ENCODE assay signal across 8 mouse cellular contexts in the genomic region with DNA sequence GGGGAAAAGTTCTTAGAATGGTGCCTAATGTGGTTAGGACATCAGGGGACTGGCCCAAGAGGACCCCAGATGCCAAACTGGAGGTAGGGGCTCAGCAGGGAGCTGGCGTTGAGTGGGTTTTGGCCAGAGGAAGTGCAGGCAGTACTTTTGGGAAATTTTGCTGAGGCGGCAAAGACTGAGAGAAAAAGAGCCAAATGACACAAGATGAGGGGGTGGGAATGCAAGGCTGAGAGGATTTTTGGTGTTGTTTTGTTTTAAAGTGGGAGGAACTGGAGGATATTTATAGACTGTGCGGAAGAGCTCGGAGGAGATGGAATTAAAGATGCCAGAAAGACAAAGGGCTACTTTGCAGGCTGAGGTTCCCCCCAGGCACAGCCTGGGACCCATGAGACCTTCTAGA. TPM values are rescaled to one million over a fixed set of nuclear protein-coding genes. Genes with fewer than 3 reads are reported as not detected.
DNase-seq lines count a peak whose midpoint lies in the region; ATAC-seq and TF ChIP-seq lines count a peak whose summit lies in the region.

No protein-coding gene starts in this region.

- no peak overlapping the region for H3K9ac ChIP-seq in heart, embryonic 14.5 days (ENCODE audit: low read length)
- H3K9ac ChIP-seq in heart, embryonic 11.5 days (ENCODE audit: low read depth, low read length): no peak overlapping the region
- H3K9ac ChIP-seq in neural tube, embryonic 13.5 days: no peak overlapping the region
- H3K9ac ChIP-seq in neural tube, embryonic 15.5 days (replicated peaks): no peak overlapping the region
- H3K9ac ChIP-seq in kidney, postnatal 0 days (ENCODE audit: low read depth, low read length): no peak overlapping the region
- H3K9ac ChIP-seq in midbrain, embryonic 13.5 days (replicated peaks): no peak overlapping the region

- whole genome bisulfite sequencing in heart, embryonic 14.5 days: 65% methylated on average over 4 of the region's 4 CpGs
- 74% methylated on average over 4 of the region's 4 CpGs for WGBS in heart, embryonic 11.5 days (ENCODE audit: insufficient replicate concordance)
- WGBS in neural tube, embryonic 13.5 days: 76% methylated on average over 4 of the region's 4 CpGs
- 75% methylated on average over 4 of the region's 4 CpGs for WGBS in neural tube, embryonic 15.5 days
- 50% methylated on average over 4 of the region's 4 CpGs for WGBS in kidney, postnatal 0 days
- WGBS in midbrain, embryonic 13.5 days: 83% methylated on average over 4 of the region's 4 CpGs

- H3K27ac ChIP-seq in heart, embryonic 14.5 days (replicated peaks in 1 of 2; ENCODE audit: control insufficient read depth in 1 of 2, insufficient read depth in 1 of 2, low read depth in 2 of 2, low read length in 2 of 2): peak overlapping the region; percentile 35 to 37; a peak in 2 of 4 replicates
- H3K27ac ChIP-seq in heart, embryonic 11.5 days (ENCODE audit: low read depth, low read length): no peak overlapping the region
- H3K27ac ChIP-seq in neural tube, embryonic 13.5 days (replicated peaks): peak overlapping the region; percentile 18
- H3K27ac ChIP-seq in neural tube, embryonic 15.5 days (replicated peaks): no peak overlapping the region; the same call in 1 of the 2 replicates
- H3K27ac ChIP-seq in kidney, postnatal 0 days: peak overlapping the region; percentile 88
- H3K27ac ChIP-seq in midbrain, embryonic 13.5 days: no peak overlapping the region

- no peaks in the 10 kb centered on the region for H3K9me3 ChIP-seq in heart, embryonic 14.5 days (ENCODE audit: control insufficient read depth, low read length)
- no peaks in the 10 kb centered on the region for H3K9me3 ChIP-seq in heart, embryonic 11.5 days (replicated peaks; ENCODE audit: control insufficient read depth, low read length)
- no peaks in the 10 kb centered on the region for H3K9me3 ChIP-seq in neural tube, embryonic 13.5 days
- no peaks in the 10 kb centered on the region for H3K9me3 ChIP-seq in neural tube, embryonic 15.5 days (replicated peaks)
- H3K9me3 ChIP-seq in kidney, postnatal 0 days (replicated peaks; ENCODE audit: low read length): no peaks in the 10 kb centered on the region
- H3K9me3 ChIP-seq in midbrain, embryonic 13.5 days: no peaks in the 10 kb centered on the region

- H3K27me3 ChIP-seq in heart, embryonic 14.5 days (ENCODE audit: control insufficient read depth, insufficient read depth, low read length): no peaks in the 10 kb centered on the region
- no peaks in the 10 kb centered on the region for H3K27me3 ChIP-seq in heart, embryonic 11.5 days (ENCODE audit: control insufficient read depth, insufficient read depth, low read length)
- H3K27me3 ChIP-seq in neural tube, embryonic 13.5 days: no peaks in the 10 kb centered on the region
- H3K27me3 ChIP-seq in neural tube, embryonic 15.5 days (replicated peaks): no peaks in the 10 kb centered on the region
- H3K27me3 ChIP-seq in kidney, postnatal 0 days (ENCODE audit: insufficient read depth, low read length): no peaks in the 10 kb centered on the region
- no peaks in the 10 kb centered on the region for H3K27me3 ChIP-seq in midbrain, embryonic 13.5 days

- no peak for ATAC-seq in heart, embryonic 14.5 days (ENCODE audit: insufficient number of reproducible peaks, insufficient read depth, low FRiP score, low read depth)
- no peak for ATAC-seq in heart, embryonic 11.5 days (replicated peaks; ENCODE audit: insufficient number of reproducible peaks, low FRiP score, low TSS enrichment)
- no peak for ATAC-seq in neural tube, embryonic 13.5 days (ENCODE audit: low read depth)
- no peak for ATAC-seq in neural tube, embryonic 15.5 days (ENCODE audit: low FRiP score)
- ATAC-seq in kidney, postnatal 0 days (replicated peaks; ENCODE audit: low FRiP score, low read depth): no peak
- no peak for ATAC-seq in midbrain, embryonic 13.5 days

- peaks cover 0 to 11% of the 10 kb centered on the region in 2 experiments; a peak in 3 of 4 replicates for H3K4me1 ChIP-seq in heart, embryonic 14.5 days (ENCODE audit: control insufficient read depth in 2 of 2, insufficient read depth in 2 of 2, low read length in 2 of 2)
- no peaks in the 10 kb centered on the region for H3K4me1 ChIP-seq in heart, embryonic 11.5 days (ENCODE audit: control insufficient read depth, insufficient read depth, low read length)
- H3K4me1 ChIP-seq in neural tube, embryonic 13.5 days (replicated peaks): peaks cover 31% of the 10 kb centered on the region
- H3K4me1 ChIP-seq in neural tube, embryonic 15.5 days: peaks cover 12% of the 10 kb centered on the region
- H3K4me1 ChIP-seq in kidney, postnatal 0 days (replicated peaks; ENCODE audit: insufficient read depth, low read length): no peaks in the 10 kb centered on the region; the same call in 1 of the 2 replicates
- H3K4me1 ChIP-seq in midbrain, embryonic 13.5 days (replicated peaks): peaks cover 22% of the 10 kb centered on the region

- peak; percentile 90 for DNase-seq in kidney, postnatal 0 days (ENCODE audit: low spot score)
- DNase-seq in testis, postnatal 14 days (ENCODE audit: low spot score): peak; percentile 44
- DNase-seq in T-cell, adult 2 months (ENCODE audit: low spot score): no peak

- H3K4me2 ChIP-seq in heart, embryonic 14.5 days (ENCODE audit: low read length): no peak overlapping the region
- no peak overlapping the region for H3K4me2 ChIP-seq in heart, embryonic 11.5 days
- no peak overlapping the region for H3K4me2 ChIP-seq in neural tube, embryonic 13.5 days
- no peak overlapping the region for H3K4me2 ChIP-seq in neural tube, embryonic 15.5 days
- H3K4me2 ChIP-seq in kidney, postnatal 0 days (ENCODE audit: low read length): 0 out of 2 replicates have a peak overlapping the region, but pooled peaks have one; percentile 0
- no peak overlapping the region for H3K4me2 ChIP-seq in midbrain, embryonic 13.5 days (replicated peaks)

- TF ChIP-seq CTCF in kidney, postnatal 0 days (IDR thresholded peaks at IDR 0.05; ENCODE audit: low read depth): no peak

- peaks cover 28% of the 10 kb centered on the region for H3K36me3 ChIP-seq in heart, embryonic 14.5 days (ENCODE audit: control insufficient read depth, insufficient read depth, low read length)
- peaks cover 5% of the 10 kb centered on the region for H3K36me3 ChIP-seq in heart, embryonic 11.5 days (ENCODE audit: control insufficient read depth, insufficient read depth, low read length)
- peaks cover 34% of the 10 kb centered on the region for H3K36me3 ChIP-seq in neural tube, embryonic 13.5 days
- H3K36me3 ChIP-seq in neural tube, embryonic 15.5 days: peaks cover 31% of the 10 kb centered on the region
- peaks cover 25% of the 10 kb centered on the region for H3K36me3 ChIP-seq in kidney, postnatal 0 days (ENCODE audit: insufficient read depth, low read length)
- H3K36me3 ChIP-seq in midbrain, embryonic 13.5 days: peaks cover 34% of the 10 kb centered on the region

- no peak overlapping the region for H3K4me3 ChIP-seq in heart, embryonic 14.5 days (ENCODE audit: control insufficient read depth in 1 of 2, insufficient read depth in 1 of 2, low read depth in 1 of 2, low read length in 2 of 2)
- no peak overlapping the region for H3K4me3 ChIP-seq in heart, embryonic 11.5 days (ENCODE audit: low read depth, low read length)
- H3K4me3 ChIP-seq in neural tube, embryonic 13.5 days: no peak overlapping the region
- no peak overlapping the region for H3K4me3 ChIP-seq in neural tube, embryonic 15.5 days (replicated peaks)
- no peak overlapping the region for H3K4me3 ChIP-seq in kidney, postnatal 0 days (replicated peaks; ENCODE audit: low read depth, low read length)
- H3K4me3 ChIP-seq in midbrain, embryonic 13.5 days (replicated peaks): no peak overlapping the region

RNA-seq across cellular contexts. Expression of a gene that starts 1.4 kb away (rescaled TPM):
- polyA plus RNA-seq in heart, embryonic 14.5 days (2014; fragmentation: Nextera tagmentation; extraction: Ambion mirVana): 18.4 and 20.0 TPM in 2 replicates
- polyA plus RNA-seq in heart, embryonic 11.5 days (2014; fragmentation: Nextera tagmentation; extraction: Ambion mirVana): 28.8 and 31.2 TPM in 2 replicates
- 15.2 and 17.9 TPM in 2 replicates for polyA plus RNA-seq in neural tube, embryonic 13.5 days (2015; fragmentation: Nextera tagmentation; extraction: Ambion mirVana)
- polyA plus RNA-seq in neural tube, embryonic 15.5 days (2015; fragmentation: Nextera tagmentation; extraction: Ambion mirVana): 13.1 and 19.2 TPM in 2 replicates
- 22.3 and 25.7 TPM in 2 replicates for polyA plus RNA-seq in kidney, postnatal 0 days (2015; fragmentation: Nextera tagmentation; extraction: Ambion mirVana)
- polyA plus RNA-seq in midbrain, embryonic 13.5 days (2015; fragmentation: Nextera tagmentation; extraction: Ambion mirVana): 21.9 and 24.5 TPM in 2 replicates

RNA-seq across cellular contexts. Expression of a gene that starts 1.5 kb away (rescaled TPM):
- 0.47 and 1.0 TPM in 2 replicates for polyA plus RNA-seq in heart, embryonic 14.5 days (2014; fragmentation: Nextera tagmentation; extraction: Ambion mirVana)
- polyA plus RNA-seq in heart, embryonic 11.5 days (2014; fragmentation: Nextera tagmentation; extraction: Ambion mirVana): 0.38 and 0.52 TPM in 2 replicates
- 0.29 and 1.0 TPM in 2 replicates for polyA plus RNA-seq in neural tube, embryonic 13.5 days (2015; fragmentation: Nextera tagmentation; extraction: Ambion mirVana)
- polyA plus RNA-seq in neural tube, embryonic 15.5 days (2015; fragmentation: Nextera tagmentation; extraction: Ambion mirVana): 0.31 and 0.52 TPM in 2 replicates
- polyA plus RNA-seq in kidney, postnatal 0 days (2015; fragmentation: Nextera tagmentation; extraction: Ambion mirVana): 0.23 and 0.55 TPM in 2 replicates
- polyA plus RNA-seq in midbrain, embryonic 13.5 days (2015; fragmentation: Nextera tagmentation; extraction: Ambion mirVana): 0.66 and 0.89 TPM in 2 replicates

RNA-seq across cellular contexts. Expression of a gene that starts 16.8 kb away (rescaled TPM):
- 33.2 and 34.2 TPM in 2 replicates for polyA plus RNA-seq in heart, embryonic 14.5 days (2014; fragmentation: Nextera tagmentation; extraction: Ambion mirVana)
- 23.3 and 26.7 TPM in 2 replicates for polyA plus RNA-seq in heart, embryonic 11.5 days (2014; fragmentation: Nextera tagmentation; extraction: Ambion mirVana)
- polyA plus RNA-seq in neural tube, embryonic 13.5 days (2015; fragmentation: Nextera tagmentation; extraction: Ambion mirVana): 27.0 and 31.6 TPM in 2 replicates
- 25.7 and 29.7 TPM in 2 replicates for polyA plus RNA-seq in neural tube, embryonic 15.5 days (2015; fragmentation: Nextera tagmentation; extraction: Ambion mirVana)
- 34.6 and 35.7 TPM in 2 replicates for polyA plus RNA-seq in kidney, postnatal 0 days (2015; fragmentation: Nextera tagmentation; extraction: Ambion mirVana)
- 32.8 and 34.9 TPM in 2 replicates for polyA plus RNA-seq in midbrain, embryonic 13.5 days (2015; fragmentation: Nextera tagmentation; extraction: Ambion mirVana)

Comparison
In these comparisons a context has a peak if more than half of its experiments do, and no peak if none do; other contexts are left out.
1. H3K27ac ChIP-seq: peak in heart, embryonic 14.5 days (2 of 2), neural tube, embryonic 13.5 days (single experiment) and kidney, postnatal 0 days (single experiment); none in heart, embryonic 11.5 days (single experiment), neural tube, embryonic 15.5 days (single experiment) and midbrain, embryonic 13.5 days (single experiment).